Mouse (Mus musculus) thymus, postnatal 10 days (tissue): ENCODE data around the gene March9.

Experiments used
- DNase-seq, 2 experiments: peaks; one replicate each; pipeline ENCODE4 v3.0.0; 2021; ENCODE audit warnings: low spot score in 2 of 2

March9 gene

GRCm38 (mm10) chr10:127059968-127060916 is at the start of gene March9:
TSS of gene March9 (minus strand) at chr10:127060184.
- DNase-seq = peak; percentile 70 to 74

- DNase-seq = no peak
Observed at GRCm38 (mm10) chr10:127108262-127108583, 48.2 kb upstream of the March9 start.

- peak; percentile 42 to 50 for DNase-seq
Observed at GRCm38 (mm10) chr10:127107563-127108261, 47.7 kb upstream of the March9 start.

GRCm38 (mm10) chr10:127103631-127104030 is 43.6 kb upstream of the March9 start:
- no peak for DNase-seq

GRCm38 (mm10) chr10:127101151-127101550 is 41.2 kb upstream of the March9 start:
- no peak for DNase-seq

GRCm38 (mm10) chr10:127100414-127100813 is 40.4 kb upstream of the March9 start:
- DNase-seq = no peak

GRCm38 (mm10) chr10:127099868-127100267 is 39.9 kb upstream of the March9 start:
- DNase-seq = no peak

- no peak for DNase-seq
Observed at GRCm38 (mm10) chr10:127099191-127099590, 39.2 kb upstream of the March9 start.

GRCm38 (mm10) chr10:127098514-127098913 is 38.5 kb upstream of the March9 start:
- no peak for DNase-seq

GRCm38 (mm10) chr10:127094382-127094802 is 34.4 kb upstream of the March9 start:
- DNase-seq = no peak

- no peak for DNase-seq
Observed at GRCm38 (mm10) chr10:127092742-127093141, 32.8 kb upstream of the March9 start.

- DNase-seq = no peak
Observed at GRCm38 (mm10) chr10:127091507-127092396, 31.8 kb upstream of the March9 start.

GRCm38 (mm10) chr10:127090560-127091411 is 30.8 kb upstream of the March9 start:
- no peak for DNase-seq

- no peak for DNase-seq
Observed at GRCm38 (mm10) chr10:127085633-127086032, 25.6 kb upstream of the March9 start.

- no peak for DNase-seq
Observed at GRCm38 (mm10) chr10:127085052-127085451, 25.1 kb upstream of the March9 start.

- DNase-seq = no peak
Observed at GRCm38 (mm10) chr10:127083915-127084306, 23.9 kb upstream of the March9 start.

GRCm38 (mm10) chr10:127083292-127083914 is 23.4 kb upstream of the March9 start:
- no peak for DNase-seq

GRCm38 (mm10) chr10:127081996-127082620 is 22.1 kb upstream of the March9 start:
- DNase-seq = no peak

GRCm38 (mm10) chr10:127080901-127081780 is 21.2 kb upstream of the March9 start:
- no peak for DNase-seq
